Mouse (Mus musculus) heart, postnatal 4 days (tissue): ENCODE results near the gene Pds5a. TPM values are rescaled to one million over a fixed set of nuclear protein-coding genes. Genes with fewer than 3 reads are reported as not detected.
"Not testable (repeated sequence)": the region's sequence is repeated elsewhere in the genome, so short reads cannot be mapped to it uniquely, and the experiment has no call there.

Source experiments
- DNase-seq: peaks from one replicate; pipeline ENCODE4 v3.0.0; 2021
- total RNA-seq, 2 experiments: library from RNA; stranded (reverse); gene quantifications; 2 replicates each; pipeline ENCODE4 v1.2.3; 2021

Pds5a gene
- total RNA-seq, 2 experiments from 2014 or later, result 88.1 to 93.2 TPM

- not testable (repeated sequence) for DNase-seq
Measured at GRCm38 (mm10) chr5:65694076-65694475, 4.0 kb downstream of the Pds5a start.

GRCm38 (mm10) chr5:65693018-65693417 is 5.1 kb downstream of the Pds5a start:
- no peak for DNase-seq

DNA sequence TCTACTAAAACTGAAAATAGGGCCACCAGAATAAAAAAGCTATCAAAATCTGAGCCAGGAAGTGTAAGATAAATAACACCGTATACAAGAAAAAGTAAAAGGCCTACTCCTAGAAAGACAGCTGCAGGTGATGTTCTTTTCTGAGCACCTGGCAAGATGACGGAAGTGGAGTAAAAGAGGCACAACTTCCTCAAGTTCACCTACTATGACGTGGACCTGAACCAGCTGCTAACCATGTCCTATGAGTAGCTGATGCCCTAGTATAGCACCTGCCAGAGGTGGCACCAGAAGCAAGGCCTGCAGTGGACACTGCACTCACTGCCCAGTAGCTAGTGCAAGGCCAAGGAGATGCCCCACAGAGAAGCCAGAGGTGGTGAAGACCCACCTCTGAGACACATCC is 9.3 kb downstream of the Pds5a start:
- no peak for DNase-seq

DNA sequence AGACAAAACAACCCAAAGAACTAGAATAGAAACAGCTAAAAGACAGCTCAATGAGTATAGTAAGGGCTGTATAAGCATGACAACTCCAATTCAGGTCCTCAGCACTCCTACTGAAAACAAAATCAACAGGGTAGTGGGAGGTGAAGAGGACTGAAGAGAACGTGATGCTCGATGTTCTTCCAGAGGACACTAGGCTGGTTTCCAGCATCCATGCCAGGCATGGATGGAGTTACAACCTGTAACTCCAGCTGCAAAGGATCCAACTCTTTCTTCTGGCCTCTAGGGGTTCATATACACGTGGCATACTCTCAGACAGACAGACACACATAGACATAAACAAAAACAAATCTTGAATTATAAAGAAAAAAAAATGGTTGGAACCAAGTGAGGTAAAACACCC is 11.3 kb downstream of the Pds5a start:
- no peak for DNase-seq

DNA sequence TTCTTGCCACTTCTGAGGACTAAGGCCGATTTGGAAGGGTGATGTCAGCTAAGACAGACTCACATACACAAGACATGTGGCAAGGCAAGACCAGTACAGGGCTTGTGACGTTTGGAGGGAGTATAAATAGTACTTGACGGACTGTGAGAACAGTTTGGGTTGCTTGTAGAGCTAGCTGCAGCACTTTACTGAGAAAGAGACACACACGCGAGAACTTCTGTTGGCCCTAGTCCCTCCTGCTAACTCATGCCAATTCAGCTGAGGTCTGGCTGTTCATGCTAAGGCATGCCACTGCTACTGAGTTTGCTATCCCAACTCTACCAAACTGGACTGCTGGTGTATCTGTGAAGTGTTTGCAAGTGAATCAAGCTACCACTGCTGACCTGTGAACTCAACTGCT is 19.2 kb downstream of the Pds5a start:
- DNase-seq, result peak; percentile 54

DNA sequence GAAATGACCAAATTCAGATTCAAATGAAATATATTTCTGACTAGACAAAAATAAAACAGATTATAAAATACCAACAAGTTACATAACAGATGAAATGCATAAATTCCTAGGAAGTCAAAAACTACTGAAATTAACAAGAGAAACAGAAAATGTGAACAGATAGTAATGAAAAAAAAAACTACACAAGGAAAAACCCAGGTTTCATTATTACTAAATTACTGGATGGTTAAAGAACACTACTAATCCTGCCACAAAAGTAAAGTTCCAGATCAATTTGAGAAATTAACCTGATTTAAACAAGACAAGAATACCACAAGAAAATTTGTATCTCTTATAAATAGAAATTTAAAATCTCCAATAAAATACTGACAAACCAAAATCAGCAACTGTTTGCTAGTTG is 25.9 kb downstream of the Pds5a start:
- no peak for DNase-seq

- DNase-seq, result no peak
Measured at GRCm38 (mm10) chr5:65667644-65668043, 30.4 kb downstream of the Pds5a start.

DNA sequence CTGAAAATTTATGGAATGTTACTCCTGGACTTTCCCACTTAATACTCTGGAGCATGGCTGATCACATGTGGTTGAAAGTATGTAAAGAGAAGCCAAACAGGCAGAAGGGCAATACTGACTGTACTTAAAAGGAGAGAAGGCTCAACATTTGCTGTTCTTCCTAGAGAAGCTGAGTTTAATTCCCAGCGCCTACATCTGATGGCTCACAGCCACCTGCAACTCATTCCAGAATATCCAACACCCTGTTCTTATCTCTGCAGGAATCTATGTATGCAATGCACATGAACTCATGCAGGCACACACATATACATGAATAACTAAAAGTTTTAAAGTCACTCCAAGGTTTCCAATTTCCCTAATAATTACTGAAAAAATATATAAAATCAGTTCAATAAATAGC is 32.7 kb downstream of the Pds5a start:
- DNase-seq, result no peak

DNA sequence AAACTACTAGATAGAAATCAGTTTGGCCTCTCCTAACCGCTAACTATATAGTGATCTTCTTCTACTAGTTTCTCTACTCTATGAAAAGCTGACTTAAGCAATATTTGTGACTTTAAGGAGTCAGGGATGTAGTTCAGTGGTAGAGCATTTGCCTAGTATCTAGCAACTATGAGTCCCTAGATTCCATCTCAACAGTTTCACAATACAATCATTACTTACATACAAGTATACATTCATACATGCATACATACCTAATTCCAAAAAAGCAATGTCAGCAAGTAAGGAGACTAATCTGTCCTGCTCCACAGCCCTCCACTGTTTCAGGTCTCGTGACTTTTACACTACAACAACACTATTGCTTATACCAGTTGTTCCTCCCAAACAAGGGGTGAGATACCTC is 36.1 kb downstream of the Pds5a start:
- DNase-seq, result no peak

GRCm38 (mm10) chr5:65653786-65654185 is 44.3 kb downstream of the Pds5a start:
- DNase-seq, result no peak

GRCm38 (mm10) chr5:65638896-65639295 is 59.2 kb downstream of the Pds5a start:
- DNase-seq, result no peak

- no peak for DNase-seq
Measured at GRCm38 (mm10) chr5:65624340-65624739, 73.7 kb downstream of the Pds5a start.

DNA sequence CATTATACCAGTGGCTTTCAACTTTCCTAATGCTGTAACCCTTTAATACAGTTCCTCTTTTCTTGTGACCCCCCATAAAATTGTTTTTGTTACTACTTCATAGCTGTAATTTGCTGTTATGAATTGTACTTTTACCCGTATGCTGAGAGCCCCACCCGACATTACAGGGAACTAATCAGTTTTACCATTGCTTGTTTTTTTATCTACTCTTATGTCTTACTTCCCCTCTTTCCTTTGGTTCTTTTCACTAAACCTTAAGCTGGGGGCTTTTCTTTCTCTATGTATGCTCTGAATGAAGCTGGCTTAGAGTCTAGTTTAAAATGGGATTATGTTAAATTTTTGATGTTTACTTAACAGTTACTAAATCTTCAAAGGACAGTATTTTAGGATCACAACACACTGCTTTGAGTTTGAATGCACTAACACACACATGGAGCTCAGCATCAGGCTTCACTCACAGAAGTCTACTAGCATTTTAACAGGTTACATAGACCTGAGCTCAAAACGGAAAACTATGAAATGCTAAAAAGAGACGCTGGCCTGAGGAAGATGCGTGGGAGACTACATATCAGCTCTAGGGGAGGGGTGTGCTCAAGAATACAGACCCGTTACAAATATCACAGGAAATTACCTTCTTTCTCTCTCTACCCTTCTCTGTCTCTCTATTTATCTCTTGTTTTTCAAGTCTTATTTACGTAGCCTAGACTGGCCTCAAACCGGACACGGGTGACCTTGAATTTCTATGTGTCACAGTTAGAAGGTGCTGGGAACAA is 84.7 kb downstream of the Pds5a start:
- no peak for DNase-seq

DNA sequence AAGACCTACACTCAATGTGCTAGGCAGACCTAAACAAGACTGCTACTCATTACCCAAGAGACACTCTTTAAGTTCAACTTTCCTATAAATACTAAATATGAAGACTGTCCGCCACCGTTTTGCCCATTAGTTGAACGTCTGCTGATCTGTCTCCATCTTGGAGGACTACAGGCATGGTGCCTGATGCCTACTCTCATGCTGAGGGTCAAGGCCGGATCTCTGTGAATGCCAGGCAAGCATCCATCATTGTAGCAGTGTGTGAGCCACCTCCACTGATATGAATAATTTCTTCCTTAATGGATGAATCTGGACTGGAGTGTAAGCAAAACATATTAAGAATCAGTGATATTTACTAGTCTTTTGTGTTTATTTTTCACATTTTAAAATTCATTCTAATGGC is 87.5 kb downstream of the Pds5a start:
- DNase-seq, result no peak

- no peak for DNase-seq
Measured at GRCm38 (mm10) chr5:65609769-65610168, 88.3 kb downstream of the Pds5a start.

GRCm38 (mm10) chr5:65606820-65607219 is 91.3 kb downstream of the Pds5a start:
- DNase-seq, result no peak

GRCm38 (mm10) chr5:65599681-65600080 is 98.4 kb downstream of the Pds5a start:
- DNase-seq, result no peak

DNA sequence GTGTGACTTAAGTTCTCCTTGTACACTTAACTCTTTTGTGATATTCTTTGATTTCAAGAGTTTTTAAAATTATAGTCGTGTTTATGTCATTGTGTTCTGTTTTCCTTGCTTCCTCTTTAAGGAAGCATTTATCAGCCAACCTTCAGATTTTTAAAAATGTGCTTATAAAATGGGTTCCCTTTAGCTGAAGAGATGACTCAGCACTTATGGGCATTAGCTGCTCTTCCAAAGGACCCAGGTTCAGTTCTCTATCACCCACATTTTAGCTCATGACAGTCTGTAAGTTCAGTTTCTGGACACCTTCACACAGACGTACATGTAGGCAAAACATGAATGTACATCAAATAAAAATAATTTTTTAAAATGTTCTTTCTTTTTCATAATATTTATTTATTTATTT is 105.7 kb downstream of the Pds5a start:
- DNase-seq, result no peak

GRCm38 (mm10) chr5:65590199-65590598 is 107.9 kb downstream of the Pds5a start:
- no peak for DNase-seq

DNA sequence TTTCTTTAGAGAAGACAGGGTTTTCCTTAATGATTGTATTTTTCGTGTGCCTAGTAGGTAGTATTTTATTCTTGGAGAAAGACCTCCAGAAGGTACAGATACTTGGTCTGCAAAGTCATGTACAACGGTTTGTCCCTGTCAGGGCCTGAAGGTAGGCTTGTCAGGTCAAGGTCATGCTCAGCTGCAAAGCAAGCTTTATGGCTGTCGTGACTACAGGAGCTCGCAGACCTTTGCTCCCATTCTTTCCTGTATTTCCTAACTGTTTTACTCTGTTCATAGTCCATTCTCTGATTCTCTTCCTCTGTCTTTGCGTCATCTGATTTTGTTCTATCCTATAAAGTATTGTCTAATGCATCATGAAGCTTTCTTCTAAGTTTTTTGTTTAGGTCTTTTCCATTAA is 111.8 kb downstream of the Pds5a start:
- no peak for DNase-seq

DNA sequence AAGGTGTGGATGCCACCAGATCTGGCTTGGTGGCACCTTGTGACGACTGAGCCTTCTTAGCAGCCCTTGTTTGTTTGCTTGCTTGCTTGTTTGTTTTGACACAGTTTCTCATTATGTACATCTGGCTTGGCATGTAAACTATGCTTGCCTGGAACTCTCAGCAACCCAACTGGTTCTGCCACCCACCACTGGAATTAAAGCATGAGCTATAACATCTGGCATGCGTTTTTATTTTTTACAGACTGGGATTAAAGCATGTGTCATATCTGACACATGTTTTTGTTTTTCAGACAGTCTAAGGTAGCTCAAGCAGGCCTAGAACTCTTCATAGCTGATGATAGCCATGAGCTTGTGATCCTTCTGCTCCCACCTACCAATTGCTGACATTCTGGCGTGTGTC is 119.5 kb downstream of the Pds5a start:
- DNase-seq, result no peak

GRCm38 (mm10) chr5:65575896-65576295 is 122.2 kb downstream of the Pds5a start:
- DNase-seq, result no peak

- DNase-seq, result no peak
Measured at GRCm38 (mm10) chr5:65574876-65575275, 123.2 kb downstream of the Pds5a start.

GRCm38 (mm10) chr5:65565486-65565885 is 132.6 kb downstream of the Pds5a start:
- DNase-seq, result no peak
